Mouse (Mus musculus) liver, postnatal 0 days (tissue): Measurements from ENCODE around the gene Zbtb45. TPM values are rescaled to one million over a fixed set of nuclear protein-coding genes. Genes with fewer than 3 reads are reported as not detected.

ENCODE experiments used
- ATAC-seq: fragments of 200-750 bp; cut with Nextera tagmentation; 2 replicates; pipeline ENCODE4 v1.8.0; 2017; ENCODE audit warnings: mild to moderate bottlenecking, moderate library complexity
- DNase-seq: peaks from one replicate; pipeline ENCODE4 v3.0.0-alpha.2; 2016
- H3K27ac ChIP-seq: fragments of 300-500 bp; sonication (generic); 2 replicates; pipeline ENCODE4 v1.5.1; 2014; ENCODE audit warnings: antibody characterized with exemption, moderate library complexity, mild to moderate bottlenecking, low read depth
- H3K27me3 ChIP-seq: fragments of 300-500 bp; sonication (generic); 2 replicates; pipeline ENCODE4 v1.6.1; 2014; ENCODE audit warnings: low read length, control low read depth, mixed read lengths; ENCODE audit not compliant: insufficient read depth
- H3K36me3 ChIP-seq: fragments of 300-500 bp; sonication (generic); replicated peaks from 2 replicates; pipeline ENCODE4 v1.6.1; 2014; ENCODE audit warnings: mild to moderate bottlenecking, control low read depth, low read length, moderate library complexity, mixed read lengths; ENCODE audit not compliant: insufficient read depth
- H3K4me1 ChIP-seq: fragments of 300-500 bp; sonication (generic); 2 replicates; pipeline ENCODE4 v1.6.1; 2014; ENCODE audit warnings: antibody characterized with exemption, mild to moderate bottlenecking, control low read depth; ENCODE audit not compliant: insufficient read depth
- H3K4me2 ChIP-seq: fragments of 300-500 bp; sonication (generic); 2 replicates; pipeline ENCODE4 v1.6.1; 2014; ENCODE audit warnings: low read depth, mild to moderate bottlenecking, low read length, moderate library complexity, mixed read lengths
- H3K4me3 ChIP-seq: fragments of 300-500 bp; sonication (generic); 2 replicates; pipeline ENCODE4 v1.5.1; 2014; ENCODE audit warnings: low read depth, low read length
- H3K9ac ChIP-seq: fragments of 300-500 bp; sonication (generic); replicated peaks from 2 replicates; pipeline ENCODE4 v1.6.1; 2014; ENCODE audit warnings: mild to moderate bottlenecking, moderate library complexity
- H3K9me3 ChIP-seq: fragments of 300-500 bp; sonication (generic); 2 replicates; pipeline ENCODE4 v1.6.1; 2016; ENCODE audit warnings: mild to moderate bottlenecking, control low read depth, low read length, mixed read lengths
- CTCF ChIP-seq: sonication (generic); IDR thresholded peaks from 2 replicates; pipeline ENCODE4 v1.5.1; 2016; ENCODE audit warnings: antibody characterized with exemption, low read depth
- EP300 ChIP-seq: IDR thresholded peaks from 2 replicates; pipeline ENCODE4 v1.6.1; 2016; ENCODE audit warnings: antibody characterized with exemption, low read depth, mild to moderate bottlenecking
- WGBS: fragments of 180-500 bp; shearing (Covaris S2); extraction: QIAGEN DNeasy Blood & Tissue Kit; methylation state at CpG from one replicate; pipeline ENCODE4 v1.1.7; 2014; ENCODE audit not compliant: insufficient replicate concordance; 5-methylcytosine and 5-hydroxymethylcytosine counted together
- polyA plus RNA-seq: library from polyadenylated mRNA; unstranded; fragments of >200 nt; fragmentation: Nextera tagmentation; extraction: Ambion mirVana; gene quantifications from 2 replicates; pipeline ENCODE4 v1.2.1, GENCODE M21; 2015

Gene Zbtb45
- polyA plus RNA-seq, 1 experiment from 2014 or later: 7.2 TPM

DNA sequence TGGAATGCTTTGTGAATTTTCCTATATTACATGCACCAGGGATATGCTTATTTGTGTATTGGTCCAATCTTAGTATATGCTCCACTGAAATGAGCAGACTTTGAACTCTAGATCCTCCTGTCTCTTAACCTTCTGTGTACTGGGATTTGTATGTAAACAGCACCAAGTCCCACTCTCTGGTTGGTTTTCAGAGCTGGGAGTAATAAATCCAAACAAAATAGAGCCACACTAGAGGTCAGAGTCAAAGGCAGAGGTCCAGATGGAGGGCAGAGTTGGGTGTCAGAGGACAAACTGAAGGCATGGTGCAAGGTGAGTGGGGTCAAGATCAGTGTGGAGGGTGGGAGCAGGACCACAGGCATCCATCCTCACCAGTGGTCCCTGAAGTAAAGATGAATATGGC lies 14.0 kb downstream of the Zbtb45 start:
- H3K4me2 ChIP-seq: peak overlapping the region; percentile 51
- H3K9me3 ChIP-seq: no peaks in the 10 kb centered on the region
- no peaks in the 10 kb centered on the region for H3K4me1 ChIP-seq
- ATAC-seq (peak; percentile 73), DNase-seq (no peak)
- no peaks in the 10 kb centered on the region for H3K27me3 ChIP-seq
- 0 out of 2 replicates have a peak, but pooled peaks cover 5% of the 10 kb centered on the region for H3K36me3 ChIP-seq
- peak overlapping the region; percentile 12 for H3K4me3 ChIP-seq
- H3K9ac ChIP-seq: peak overlapping the region; percentile 52
- no peak for TF ChIP-seq CTCF
- no peak for TF ChIP-seq EP300
- peak overlapping the region; percentile 85 for H3K27ac ChIP-seq

DNA sequence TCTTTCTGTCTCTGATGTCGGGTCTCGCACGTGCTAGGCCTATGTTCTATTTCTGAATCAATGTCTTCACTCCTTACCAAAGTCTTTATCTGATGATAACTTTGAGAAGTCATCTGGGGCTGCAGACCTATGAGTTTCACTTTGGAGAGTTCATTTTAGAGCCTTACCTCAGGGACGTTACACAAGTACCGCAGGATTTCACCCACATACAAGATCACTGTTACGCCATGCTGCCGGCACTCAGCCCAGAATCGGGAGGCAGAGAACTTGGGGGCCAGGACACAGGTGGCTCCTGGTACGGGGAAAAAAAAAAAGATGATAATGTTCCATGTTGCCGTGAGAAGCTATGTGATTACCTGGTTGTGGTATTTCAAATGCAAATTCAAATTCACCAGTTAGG lies 16.7 kb downstream of the Zbtb45 start:
- peaks cover 5% of the 10 kb centered on the region; the same call in 1 of the 2 replicates for H3K36me3 ChIP-seq
- TF ChIP-seq EP300 (no peak), CTCF (no peak)
- H3K9me3 ChIP-seq: no peaks in the 10 kb centered on the region
- H3K4me1 ChIP-seq: no peaks in the 10 kb centered on the region
- no peak overlapping the region for H3K4me3 ChIP-seq
- H3K27me3 ChIP-seq: no peaks in the 10 kb centered on the region
- DNase-seq: no peak
- H3K9ac ChIP-seq: no peak overlapping the region
- no peak overlapping the region for H3K27ac ChIP-seq
- no peak overlapping the region for H3K4me2 ChIP-seq
- ATAC-seq: no peak
- WGBS: 79% methylated on average over 10 of the region's 10 CpGs

DNA sequence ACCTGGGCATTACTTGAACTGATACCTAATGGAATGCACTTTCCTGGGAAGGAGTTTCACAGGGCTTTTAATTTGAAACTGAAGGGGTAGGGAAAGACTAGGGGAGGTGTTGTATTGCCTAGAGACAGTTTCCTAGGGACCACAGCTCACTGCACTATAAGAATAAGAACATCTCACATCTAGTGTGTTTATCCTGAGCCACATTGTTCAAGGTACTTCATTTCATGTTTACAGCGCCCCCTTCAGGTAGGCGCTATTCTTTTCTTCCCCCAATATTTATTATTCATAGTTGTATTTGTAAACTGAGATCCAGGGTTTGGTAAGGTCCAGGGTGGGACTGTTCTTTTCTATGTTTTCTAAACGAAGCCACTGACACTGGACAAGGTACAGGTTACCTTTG lies 17.6 kb downstream of the Zbtb45 start:
- H3K9ac ChIP-seq: no peak overlapping the region
- no peaks in the 10 kb centered on the region for H3K9me3 ChIP-seq
- WGBS: 3% methylated on average over 3 of the region's 3 CpGs
- no peak overlapping the region for H3K4me3 ChIP-seq
- H3K27ac ChIP-seq: no peak overlapping the region
- H3K4me2 ChIP-seq: no peak overlapping the region
- peak; percentile 44 for DNase-seq
- H3K36me3 ChIP-seq: peaks cover 5% of the 10 kb centered on the region; the same call in 1 of the 2 replicates
- TF ChIP-seq CTCF (peak; percentile 69), EP300 (no peak)
- no peaks in the 10 kb centered on the region for H3K27me3 ChIP-seq
- peaks cover 4% of the 10 kb centered on the region for H3K4me1 ChIP-seq
- no peak for ATAC-seq

DNA sequence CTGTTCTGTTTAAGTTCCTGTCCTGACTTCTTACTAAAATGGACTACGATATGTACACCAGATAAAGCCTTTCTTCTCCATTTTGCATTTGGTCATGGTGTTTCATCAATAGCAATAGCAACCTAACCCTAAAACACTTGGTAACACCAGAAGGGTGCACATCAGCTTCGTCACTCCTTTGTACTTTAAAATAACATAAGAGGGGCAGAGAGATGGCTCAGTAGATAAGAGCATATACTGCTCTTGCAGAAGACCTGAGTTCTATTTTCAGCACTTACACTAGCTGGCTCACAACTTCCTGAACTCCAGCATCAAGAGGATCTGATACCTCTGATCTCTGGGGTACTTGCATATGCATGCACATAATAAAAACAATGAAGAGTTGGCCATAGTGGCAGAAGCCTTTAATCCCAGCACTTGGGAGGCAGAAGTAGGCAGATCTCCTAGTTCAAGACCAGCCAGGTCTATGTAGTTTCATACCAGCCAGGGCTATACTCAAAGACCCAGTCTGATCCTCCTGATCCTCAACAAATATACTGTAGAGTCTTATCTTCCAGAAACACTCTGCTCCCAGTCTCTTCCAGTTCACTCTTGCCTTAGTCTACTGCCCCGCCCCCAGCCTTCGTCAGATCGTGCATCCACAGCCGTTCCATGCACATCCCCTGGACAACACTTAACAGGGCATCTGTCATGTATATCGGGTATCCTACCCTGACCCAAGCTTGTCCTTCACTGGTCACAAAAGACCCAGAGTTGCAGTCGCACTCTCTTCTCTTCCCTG lies 22.2 kb downstream of the Zbtb45 start:
- Histone ChIP-seq H3K9ac (no peak overlapping the region), H3K4me3 (no peak overlapping the region), H3K9me3 (no peaks in the 10 kb centered on the region), H3K27me3 (no peaks in the 10 kb centered on the region), H3K36me3 (no peaks in the 10 kb centered on the region; the same call in 1 of the 2 replicates), H3K27ac (peak overlapping the region; percentile 1; the same call in 1 of the 2 replicates), H3K4me2 (no peak overlapping the region), H3K4me1 (peaks cover 4% of the 10 kb centered on the region)
- peak; percentile 73 for ATAC-seq
- WGBS: 62% methylated on average over 8 of the region's 8 CpGs
- DNase-seq: no peak
- 0 out of 2 replicates have a peak, but pooled peaks have one; percentile 20 for TF ChIP-seq EP300
- TF ChIP-seq CTCF: no peak

DNA sequence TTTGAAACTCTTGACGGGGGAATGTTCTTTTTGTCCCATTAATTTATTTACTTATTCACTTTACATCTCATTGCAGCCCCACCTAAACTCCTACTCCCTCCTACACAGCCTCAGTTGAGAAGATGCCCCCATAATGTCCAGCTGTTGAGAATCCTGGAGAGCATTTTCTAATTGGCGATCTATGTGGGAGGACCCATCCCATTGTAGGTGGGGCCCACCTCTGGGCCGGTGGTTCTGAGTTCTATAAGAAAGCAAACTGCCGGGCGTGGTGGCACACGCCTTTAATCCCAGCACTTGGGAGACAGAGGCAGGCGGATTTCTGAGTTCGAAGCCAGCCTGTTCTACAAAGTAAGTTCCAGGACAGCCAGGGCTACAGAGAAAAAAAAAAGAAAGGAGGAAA lies 22.9 kb downstream of the Zbtb45 start:
- 0 out of 2 replicates have a peak overlapping the region, but pooled peaks have one; percentile 1 for H3K27ac ChIP-seq
- TF ChIP-seq EP300: no peak
- TF ChIP-seq CTCF: no peak
- no peak for ATAC-seq
- no peak overlapping the region for H3K4me2 ChIP-seq
- no peak overlapping the region for H3K4me3 ChIP-seq
- WGBS: 79% methylated on average over 8 of the region's 8 CpGs
- H3K27me3 ChIP-seq: no peaks in the 10 kb centered on the region
- H3K36me3 ChIP-seq: no peaks in the 10 kb centered on the region; the same call in 1 of the 2 replicates
- H3K4me1 ChIP-seq: peaks cover 4% of the 10 kb centered on the region
- H3K9me3 ChIP-seq: no peaks in the 10 kb centered on the region
- H3K9ac ChIP-seq: no peak overlapping the region
- no peak for DNase-seq

DNA sequence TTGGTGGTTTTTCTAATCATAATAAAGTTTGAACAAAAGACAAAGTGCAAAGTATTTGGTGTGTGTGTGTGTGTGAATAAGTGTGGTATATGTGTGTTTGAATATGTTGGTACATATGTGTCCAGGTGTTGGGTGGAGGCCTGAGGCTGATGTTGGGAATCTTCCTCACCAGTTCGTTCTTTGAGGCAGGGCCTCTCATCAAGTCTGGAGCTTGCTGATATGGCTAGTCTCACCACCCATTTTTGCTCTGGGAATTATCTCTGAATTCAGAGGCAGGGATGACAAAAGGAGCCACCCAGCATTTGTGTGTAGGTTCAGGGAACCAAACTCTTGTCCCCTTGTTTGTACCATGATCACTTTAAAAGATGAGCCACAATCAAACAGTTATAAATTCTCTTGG lies 24.1 kb downstream of the Zbtb45 start:
- DNase-seq: no peak

More for the DNA sequence above, 24.1 kb downstream of the Zbtb45 start:
- TF ChIP-seq EP300 (no peak; the same call in 1 of the 2 replicates), CTCF (no peak)
- no peaks in the 10 kb centered on the region; the same call in 1 of the 2 replicates for H3K36me3 ChIP-seq
- H3K4me3 ChIP-seq: no peak overlapping the region
- WGBS: 62% methylated on average over 1 of the region's 1 CpGs
- H3K4me1 ChIP-seq: peaks cover 4% of the 10 kb centered on the region
- no peaks in the 10 kb centered on the region for H3K9me3 ChIP-seq
- ATAC-seq: peak; percentile 54
- no peaks in the 10 kb centered on the region for H3K27me3 ChIP-seq
- H3K9ac ChIP-seq: no peak overlapping the region
- no peak overlapping the region for H3K4me2 ChIP-seq
- no peak overlapping the region for H3K27ac ChIP-seq
